Mouse (Mus musculus) c-Kit-positive CD71-negative TER-119-negative erythroid progenitor cells, embryonic 14.5 days (primary cell): ENCODE results near the gene Hes3.

Experiments used
- DNase-seq: peaks from one replicate; pipeline ENCODE4 v3.0.0-alpha.2; 2013; ENCODE audit warnings: low read depth

The Hes3 gene

DNA sequence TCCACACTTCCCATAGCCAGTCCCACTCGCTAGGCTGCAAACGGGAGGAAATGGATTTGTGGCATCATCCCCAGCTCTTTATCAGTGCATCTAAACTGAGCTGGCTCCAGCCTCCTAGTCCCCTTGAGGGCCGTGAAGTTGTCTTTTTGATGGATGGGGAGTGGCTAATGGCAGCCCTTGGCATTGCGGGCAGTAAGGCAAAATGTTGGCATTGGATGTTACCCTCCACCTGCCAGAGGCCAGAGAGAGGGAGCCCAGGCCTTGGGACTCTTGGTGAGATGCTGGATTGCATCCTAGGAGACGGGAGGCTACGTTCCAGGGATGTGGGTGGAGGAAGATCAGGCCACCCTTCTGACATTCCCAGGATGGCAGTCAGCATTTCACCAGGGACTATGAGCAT lies 14.5 kb upstream of the Hes3 start:
- DNase-seq, result no peak

DNA sequence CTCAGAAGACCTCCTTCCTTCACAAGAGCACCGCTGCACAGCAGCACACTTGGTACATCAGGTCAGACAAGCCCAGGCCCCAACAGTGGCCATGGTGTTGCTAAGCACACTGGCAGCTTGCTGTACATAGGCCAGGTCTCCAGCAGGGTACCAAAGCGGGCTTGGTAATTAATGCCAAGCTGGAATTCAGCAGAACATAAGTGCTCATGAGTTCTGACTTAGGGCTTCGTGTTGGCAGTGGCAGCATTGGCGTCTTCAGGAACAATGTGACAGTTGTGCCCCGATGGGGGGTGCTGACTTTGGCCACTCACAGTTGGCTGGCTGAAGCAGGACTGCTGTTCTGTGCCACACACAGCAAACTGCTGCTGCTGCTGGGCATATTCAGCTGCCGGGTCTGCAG lies 13.2 kb upstream of the Hes3 start:
- no peak for DNase-seq

DNA sequence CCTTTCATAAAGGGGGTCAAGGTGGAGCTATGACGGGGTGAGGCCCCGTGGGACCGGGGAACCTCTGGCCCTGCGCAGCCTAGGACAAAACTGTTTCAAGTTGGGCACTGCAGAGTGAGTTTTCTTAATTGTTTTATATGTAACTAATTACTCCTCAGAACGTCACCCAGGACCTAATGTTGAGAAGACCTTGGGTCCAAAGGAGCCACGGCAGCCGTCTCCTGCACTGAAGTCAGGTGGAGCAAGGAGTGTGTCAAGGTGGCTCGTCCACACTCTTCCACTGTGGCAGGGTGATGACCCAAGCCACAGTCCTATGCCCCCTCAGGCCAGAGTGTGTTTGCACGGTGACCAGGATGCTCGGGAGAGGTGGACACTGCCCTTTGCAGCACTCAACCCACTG lies 11.7 kb upstream of the Hes3 start:
- DNase-seq, result no peak

DNA sequence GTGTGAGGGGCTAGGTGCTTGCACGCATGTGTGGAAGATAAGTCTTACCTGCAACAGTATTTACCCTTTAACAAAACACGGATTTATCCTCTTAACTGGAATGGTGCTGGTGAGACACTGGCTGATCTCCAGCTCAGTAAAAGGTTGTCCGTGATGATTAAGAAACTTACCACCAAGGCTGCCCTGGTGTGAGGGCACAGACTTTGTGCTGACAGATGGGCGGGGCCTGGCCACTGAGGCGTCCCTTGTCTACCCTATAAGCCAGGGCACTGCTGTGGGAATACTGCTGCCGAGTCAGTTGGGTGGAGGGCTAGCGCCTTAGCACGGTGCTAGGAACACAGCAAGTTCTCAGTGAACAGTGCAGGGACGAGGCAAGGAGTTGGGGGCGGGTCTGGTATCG lies 10.6 kb upstream of the Hes3 start:
- DNase-seq, result no peak

DNA sequence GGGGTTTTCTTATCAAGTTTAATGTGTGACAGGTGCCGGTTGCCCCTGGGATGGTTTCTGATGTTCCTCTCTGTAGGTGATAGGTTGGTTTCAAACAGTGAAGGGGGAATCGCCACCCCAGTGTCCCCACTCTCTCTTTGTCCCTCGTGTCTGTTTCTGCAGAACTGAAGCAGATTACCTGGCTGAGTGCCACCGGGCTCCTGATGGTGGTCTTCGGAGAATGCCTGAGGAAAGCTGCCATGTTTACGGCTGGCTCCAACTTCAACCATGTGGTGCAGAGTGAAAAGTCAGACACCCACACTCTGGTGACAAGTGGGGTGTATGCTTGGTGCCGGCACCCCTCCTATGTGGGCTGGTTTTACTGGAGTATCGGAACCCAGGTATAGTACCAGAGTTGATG lies 8.9 kb upstream of the Hes3 start:
- DNase-seq, result no peak

DNA sequence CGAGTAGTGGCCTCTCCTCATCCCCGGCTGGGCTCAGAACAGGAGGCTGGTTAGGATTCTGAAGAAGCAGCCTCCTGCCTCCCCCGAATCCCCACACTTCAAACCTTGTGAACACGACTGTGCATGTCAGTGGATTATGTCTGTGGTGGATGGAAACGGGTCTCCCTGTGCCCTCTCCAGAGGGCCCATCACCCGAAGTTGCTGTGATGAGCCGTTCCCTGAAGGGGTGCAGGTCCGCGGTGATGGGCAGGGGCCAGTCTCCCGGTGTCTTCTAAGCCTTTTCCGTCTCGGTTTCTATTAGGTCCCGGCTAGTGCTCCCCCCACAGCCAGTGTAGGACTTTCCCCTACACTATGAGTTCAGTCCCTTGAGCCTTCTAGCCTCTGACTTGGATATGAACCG lies 7.4 kb upstream of the Hes3 start:
- no peak for DNase-seq

DNA sequence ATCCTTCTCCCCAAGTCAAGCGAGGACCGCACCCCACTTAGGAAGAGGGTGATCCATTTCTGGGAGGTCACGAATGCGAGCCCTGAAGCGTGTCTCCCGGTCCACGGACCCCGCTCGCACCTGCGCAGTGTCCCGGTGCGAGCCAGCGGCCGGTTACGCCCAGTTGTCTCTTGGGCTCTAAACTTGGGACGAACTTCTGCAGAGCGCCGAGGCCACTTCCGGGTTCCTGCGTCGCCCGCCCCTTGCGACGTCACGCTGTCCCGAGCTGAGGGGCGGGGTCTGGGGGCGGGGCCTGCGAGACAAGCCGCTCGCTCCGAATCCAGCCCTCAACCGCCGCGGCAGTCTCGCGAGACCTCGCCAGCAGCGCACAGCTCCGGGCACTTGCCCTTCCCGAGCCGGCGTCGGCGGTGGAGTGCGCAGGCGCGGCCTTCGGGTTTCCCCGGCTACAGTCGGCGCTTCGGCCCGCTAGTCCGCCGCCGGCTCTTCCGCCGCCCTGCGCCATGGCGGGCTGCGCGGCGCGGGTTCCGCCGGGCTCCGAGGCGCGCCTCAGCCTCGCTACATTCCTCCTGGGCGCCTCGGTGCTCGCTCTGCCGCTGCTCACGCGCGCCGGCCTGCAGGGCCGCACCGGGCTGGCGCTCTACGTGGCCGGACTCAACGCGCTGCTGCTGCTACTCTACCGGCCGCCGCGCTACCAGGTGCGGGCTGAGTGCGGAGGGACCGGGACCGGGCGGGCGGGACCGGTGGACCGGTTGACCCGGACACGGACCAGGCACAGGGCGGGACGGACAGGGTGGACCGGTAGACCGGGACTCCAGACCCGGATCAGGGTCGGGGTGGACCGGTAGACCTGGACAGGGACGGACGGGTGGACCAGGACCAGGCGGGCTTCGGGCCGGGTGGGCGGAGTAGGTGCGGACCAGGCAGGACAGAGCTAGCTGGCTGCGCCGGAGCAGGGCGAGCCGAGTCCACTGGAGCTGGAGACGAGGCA lies 5.7 kb upstream of the Hes3 start, which contains the start of gene Icmt:
Gene Icmt (plus strand): TSS at position 354 of the 988 bp plus-strand sequence.
- peak; percentile 96 for DNase-seq

DNA sequence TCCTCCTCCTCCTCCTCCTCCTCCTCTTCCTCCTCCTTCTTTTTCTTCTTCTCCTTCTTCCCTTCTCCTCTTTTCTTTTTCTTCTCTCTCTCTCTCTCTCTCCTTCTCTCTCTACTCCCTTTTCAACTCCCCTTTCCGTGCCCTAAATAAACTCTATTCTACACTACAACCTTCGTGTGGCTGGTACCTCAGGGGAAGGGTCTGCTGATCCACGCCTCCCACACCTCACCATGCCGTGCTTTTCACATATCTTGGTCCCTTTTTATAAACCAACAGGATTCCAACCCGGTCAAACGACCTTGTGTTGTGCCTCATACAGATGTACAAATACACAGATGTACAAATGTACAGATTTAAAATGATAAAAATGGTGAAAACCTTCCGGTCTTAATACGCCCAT lies 4.9 kb upstream of the Hes3 start:
- no peak for DNase-seq

DNA sequence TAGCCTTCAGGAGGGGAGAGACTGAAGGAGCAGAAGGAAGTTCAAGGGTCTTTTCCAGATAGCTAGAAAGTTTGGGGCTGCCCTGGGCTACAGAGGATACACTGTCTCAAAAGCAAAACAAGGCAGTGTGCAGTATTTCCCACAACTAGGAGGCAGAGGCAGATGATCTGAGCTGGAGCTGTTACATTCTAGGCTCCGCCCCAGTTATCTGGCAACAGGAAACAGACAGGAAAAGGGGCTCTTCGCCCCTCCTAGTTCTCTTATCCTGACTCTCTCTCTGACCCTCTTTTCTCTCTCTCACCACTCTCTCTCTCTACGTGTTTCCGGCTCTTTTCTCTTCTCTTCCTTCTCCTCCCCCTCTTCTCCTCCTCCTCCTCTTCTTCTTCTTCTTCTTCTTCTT lies 4.5 kb upstream of the Hes3 start:
- DNase-seq, result no peak

DNA sequence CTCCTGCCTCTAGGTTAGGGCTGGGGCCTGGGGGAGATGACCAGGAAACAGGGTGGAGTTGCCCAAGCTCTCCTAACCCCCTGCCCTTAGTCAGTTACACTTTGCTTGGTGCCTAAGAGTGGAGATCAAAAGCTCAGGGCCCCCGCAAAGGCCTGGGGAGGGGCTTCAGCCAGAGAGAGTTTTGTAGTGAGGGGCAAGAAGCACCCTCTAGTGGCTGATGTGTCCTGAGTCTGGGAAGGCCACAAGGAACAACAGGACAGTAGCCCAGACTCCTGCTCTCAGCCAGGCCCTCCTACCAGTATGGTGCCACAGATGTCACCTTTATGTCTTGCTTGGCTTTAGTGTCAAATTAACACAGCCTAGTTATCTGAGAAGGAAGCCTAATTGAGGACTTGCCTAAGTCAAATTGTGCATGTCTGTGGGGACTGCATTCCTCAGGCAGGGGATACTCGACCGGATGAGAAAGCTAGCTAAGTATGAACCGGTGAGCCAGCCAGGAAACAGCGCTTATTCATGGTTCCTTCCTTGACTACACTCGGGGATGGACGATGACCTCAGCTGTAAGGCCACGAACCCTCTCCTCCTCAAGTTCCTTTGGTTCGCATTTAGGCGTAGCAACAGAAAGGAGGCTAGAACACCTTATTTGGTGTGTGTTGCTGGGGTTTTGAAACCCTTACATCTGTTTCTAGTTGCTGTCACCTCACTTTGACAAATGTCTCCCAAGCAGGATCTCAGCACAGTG lies 2.9 kb upstream of the Hes3 start:
- no peak for DNase-seq

DNA sequence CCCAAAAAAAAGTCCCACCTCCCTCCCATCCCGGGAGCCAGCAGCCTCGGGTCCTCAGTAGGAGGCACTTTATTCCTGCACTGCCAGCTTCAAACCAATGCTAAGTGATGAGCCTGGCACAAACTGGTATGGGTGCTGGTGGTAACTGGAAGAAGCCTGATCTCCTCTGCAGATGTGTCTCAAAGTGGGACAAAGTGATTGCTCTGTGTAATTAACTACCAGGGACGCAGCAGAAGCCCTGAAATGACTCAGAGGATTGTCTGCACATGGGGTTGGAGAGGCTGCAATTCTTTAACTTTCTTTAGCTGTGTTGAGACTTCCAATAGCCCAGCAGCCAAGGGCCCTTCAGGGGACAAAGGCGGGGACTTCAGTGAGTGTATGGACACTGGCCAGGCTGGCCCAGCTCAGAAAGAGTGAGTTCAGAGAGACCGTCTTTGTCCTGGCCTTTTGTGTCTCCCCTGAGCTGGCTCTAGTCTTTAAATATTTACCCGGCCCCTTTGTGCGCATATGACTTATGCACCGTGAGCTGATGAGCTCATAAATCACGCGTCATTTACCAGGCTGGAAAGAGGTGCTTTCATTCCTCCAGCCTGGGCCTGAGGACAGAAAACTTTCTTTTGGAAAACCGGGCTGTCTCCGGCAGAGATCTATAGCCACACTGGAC lies 772 bp upstream of the Hes3 start:
- DNase-seq, result no peak

DNA sequence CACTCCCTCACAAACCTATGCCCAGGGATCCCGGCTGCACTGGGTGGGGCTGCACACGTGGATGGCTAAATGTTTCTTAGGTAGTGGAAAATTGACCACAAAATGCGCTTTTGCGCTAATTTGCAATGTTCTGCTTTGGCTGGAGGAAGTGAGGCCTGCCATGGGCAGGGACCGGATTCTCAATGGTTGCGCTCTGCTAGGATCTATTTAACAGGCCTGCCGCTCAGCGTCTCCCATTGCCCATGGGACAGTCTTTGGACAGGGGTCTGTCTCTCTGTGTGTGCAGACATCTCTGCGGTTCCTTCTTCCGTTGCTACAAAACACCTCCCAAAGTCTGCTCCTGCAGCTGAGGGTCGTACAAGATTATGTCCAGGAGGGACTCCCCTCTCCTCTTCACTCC lies 471 bp downstream of the Hes3 start:
- DNase-seq, result no peak

DNA sequence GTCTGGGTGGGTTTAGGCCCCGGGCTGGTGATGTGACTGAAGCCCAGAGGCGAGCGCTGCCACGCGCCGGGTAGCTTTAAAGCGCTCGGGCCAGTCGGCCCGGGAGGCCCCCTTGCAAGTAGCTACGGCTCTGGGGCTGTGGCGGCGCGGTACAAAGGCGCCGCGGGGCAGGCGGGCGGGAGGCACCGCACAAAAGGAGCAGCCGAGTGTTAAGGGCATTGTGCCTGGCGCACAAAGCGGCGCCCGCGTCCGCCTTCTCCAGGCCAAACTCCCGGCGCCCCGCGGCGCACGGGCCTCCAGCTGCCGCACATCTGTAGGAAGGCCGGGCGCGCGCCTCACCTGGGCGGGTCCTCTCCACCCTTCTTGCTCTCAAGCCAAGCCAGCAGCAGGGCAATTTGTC lies 1.1 kb downstream of the Hes3 start:
- DNase-seq, result no peak

DNA sequence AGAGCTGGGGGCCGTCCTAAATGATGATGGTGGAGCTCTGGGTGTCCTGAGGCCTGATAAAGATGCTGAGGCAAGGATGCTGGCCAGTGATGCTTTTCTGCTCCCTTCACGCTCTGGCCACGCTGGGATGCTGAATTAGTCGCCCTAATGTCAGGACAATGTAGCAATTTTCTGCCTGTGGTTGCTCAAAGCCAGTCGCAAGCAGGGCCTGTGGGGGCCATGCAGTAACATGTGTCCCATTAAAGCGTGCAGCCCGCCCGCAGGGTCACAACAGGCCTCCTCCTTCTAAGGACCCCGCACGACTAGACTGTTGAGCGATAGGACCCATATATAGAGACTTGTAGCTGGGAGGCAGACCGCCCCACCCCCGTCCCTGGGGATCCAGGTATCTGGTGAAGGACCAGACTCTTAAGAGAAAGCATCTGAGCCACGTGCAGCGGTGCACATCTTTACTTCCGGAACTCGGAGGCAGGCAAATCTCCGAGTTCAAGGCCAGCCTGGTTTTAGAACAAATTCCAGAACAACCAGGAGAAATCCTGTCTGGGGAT lies 3.0 kb downstream of the Hes3 start:
- DNase-seq, result no peak

DNA sequence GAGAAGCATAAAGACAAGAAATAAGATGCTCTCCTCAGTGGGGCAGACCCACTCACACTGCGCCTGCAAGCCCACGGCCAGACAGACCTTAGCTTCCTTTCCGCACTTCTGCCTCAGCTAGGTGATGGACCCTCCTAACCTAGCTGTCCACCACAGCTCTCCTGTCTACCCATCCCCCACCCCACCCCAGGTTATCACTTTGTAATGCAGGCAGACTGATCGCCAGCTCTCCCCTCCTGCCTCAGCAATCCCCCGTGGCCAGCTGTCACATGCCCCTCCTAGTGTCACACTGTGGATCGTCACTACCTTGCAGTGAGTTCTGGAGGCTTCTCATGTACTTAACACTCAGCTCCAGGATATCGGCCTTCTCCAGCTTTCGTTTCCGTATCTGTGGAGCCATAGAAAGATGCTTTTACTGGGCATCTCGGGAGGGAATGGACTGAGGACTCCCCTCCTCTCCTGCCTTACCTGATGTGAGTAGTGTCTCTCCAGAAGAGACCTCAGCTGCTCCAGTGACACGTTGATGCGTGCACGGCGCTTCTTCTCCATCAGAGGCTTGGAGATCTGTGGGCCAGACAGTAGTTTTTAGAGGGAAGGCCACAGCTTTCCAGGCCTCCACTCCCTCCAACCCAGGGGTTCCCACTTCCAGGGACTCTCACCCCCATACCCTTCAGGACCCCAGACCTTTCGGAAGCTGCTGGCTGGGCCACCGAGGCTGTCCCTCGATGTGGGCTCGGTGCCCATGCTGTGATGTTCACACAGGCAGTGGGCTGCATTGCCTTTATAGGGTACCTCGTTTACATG lies 3.9 kb downstream of the Hes3 start:
- DNase-seq, result no peak

DNA sequence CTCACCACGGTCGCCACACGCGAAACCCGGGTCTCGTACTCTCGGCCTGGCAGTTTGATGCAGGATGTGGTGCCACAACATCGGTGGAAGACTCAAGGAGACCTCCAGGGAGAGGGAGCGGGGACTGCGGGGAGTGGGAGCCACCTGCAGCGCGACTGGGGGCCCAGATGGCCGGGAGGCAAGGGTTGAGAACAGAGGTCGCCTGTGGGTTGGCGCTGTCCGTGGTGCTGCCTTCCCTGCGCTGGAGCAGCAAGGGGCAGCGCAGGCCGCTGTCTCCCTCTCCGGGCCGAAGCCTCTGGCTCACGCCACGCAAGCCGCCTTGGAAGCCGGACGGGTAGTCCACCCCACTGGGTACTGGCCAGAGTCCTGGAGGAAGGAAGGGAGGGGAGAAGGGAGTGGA lies 4.6 kb downstream of the Hes3 start:
- DNase-seq, result peak; percentile 58

DNA sequence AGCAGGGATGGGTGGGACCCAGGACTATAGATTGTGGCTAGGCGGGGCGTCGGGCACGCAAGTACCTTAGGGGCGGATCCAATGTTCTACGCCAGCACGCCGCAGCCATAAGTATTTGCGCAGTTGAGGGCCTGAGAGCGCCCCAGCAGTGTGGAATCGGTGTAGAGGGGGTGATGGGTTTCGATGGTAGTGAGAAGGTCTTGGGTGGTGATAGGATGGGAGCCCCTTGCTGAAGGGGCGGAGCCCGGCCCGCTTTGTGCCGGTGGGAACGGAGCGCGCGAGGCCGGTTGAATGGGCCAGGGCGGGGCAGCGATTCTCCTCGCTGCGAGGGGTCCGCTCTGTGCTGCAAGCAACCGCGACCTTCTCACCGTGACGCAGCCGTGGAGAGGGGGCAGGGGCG lies 5.3 kb downstream of the Hes3 start:
- no peak for DNase-seq

DNA sequence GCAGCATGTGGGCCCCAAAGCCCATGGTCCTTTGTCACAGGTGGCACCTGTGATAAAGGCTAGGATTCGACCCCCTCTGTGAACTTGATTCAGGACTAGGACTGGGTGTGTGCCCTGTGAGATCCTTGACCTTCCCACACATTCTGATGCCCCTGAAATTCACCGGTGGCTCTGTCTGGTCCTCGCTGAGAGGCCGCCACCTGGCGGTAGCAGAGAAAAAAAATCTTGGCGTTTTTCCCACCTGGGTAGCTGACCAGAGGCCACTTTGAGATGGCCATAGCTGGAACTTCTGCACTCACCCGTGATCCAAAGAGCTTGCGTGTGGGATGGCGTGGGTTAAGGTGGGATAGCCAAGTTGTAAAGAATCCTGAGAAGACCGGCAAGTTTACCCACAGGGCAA lies 6.0 kb downstream of the Hes3 start:
- DNase-seq, result no peak

DNA sequence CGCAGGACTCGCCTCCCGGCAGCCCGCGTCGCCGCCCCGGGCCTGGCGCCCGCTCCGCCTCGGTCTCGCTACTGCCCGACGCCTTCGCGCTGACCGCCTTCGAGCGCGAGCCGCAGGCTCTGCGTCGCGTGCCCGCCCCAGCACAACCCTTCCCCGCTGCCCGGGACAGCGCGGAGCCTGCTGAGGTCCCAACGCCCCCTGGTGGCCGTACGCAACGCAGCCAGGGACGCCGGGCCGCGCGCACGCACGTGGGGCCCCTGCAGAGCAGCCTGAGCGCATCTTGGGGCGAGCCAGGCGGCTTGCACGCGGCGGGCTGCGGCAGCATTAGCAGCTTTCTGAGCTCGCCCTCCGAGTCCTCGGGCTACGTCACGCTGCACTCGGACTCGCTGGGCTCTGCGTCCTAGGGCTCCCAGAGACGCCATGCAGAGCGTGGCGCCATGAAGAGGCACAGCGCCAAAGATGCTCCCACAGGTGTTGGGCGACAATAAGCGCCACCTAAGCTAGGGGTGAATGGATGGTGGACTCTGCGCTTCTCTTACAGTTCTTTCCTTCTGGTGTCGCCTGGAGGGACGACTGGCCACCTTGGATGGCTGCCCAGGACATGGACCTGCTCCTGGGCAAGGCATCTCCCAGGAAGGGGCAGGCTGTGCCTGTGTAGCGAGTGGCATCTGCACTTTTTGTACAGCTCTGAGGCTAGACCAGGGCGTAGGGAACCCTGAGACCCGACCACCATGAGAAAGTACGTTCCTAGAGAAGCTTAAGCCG lies 8.1 kb downstream of the Hes3 start:
- DNase-seq, result peak; percentile 68

DNA sequence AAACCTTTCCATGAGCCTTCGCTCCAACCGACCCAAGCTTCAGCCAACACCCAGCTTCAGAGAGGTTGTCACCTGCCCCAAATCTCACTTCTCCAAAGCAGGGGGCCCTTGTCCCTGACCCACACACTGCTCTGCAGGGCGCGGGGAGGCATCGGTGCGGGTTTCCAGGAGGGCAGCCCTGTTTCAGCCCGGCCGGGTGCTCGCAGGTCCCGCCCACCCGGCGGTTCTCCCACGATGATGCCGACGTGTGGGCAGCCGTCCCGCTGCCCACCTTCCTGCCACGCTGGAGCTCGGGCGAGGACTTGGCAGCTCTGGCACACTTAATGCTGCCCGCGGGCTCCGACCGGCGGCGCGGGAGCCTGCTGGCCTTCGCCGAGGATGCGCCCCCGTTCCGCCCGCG lies 8.7 kb downstream of the Hes3 start:
- DNase-seq, result no peak

DNA sequence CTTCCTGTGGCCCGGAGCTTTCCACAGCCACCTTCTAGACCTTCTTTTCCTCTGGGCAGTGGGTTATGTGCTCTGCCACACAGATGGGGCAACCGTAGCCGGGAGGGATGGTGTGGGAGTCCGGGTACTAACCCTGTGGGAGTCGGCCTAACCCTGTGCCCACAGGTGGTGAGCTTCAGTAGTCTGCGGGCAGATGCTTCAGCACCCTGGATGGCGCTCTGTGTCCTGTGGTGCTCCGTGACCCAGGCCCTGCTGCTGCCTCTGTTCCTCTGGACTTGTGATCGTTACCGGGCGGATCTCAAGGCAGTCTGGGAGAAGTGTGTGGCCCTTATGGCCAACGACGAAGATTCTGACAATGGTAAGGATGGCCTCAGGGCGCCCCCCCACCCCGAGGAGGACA lies 9.9 kb downstream of the Hes3 start:
- DNase-seq, result no peak
